Mouse (Mus musculus) liver, postnatal 0 days (tissue): ENCODE results near the gene Acbd3. TPM values are rescaled to one million over a fixed set of nuclear protein-coding genes. Genes with fewer than 3 reads are reported as not detected.

Source experiments
- ATAC-seq: fragments of 200-750 bp; cut with Nextera tagmentation; 2 replicates; pipeline ENCODE4 v1.8.0; 2017; ENCODE audit warnings: mild to moderate bottlenecking, moderate library complexity
- DNase-seq: peaks from one replicate; pipeline ENCODE4 v3.0.0-alpha.2; 2016
- H3K27ac ChIP-seq: fragments of 300-500 bp; sonication (generic); 2 replicates; pipeline ENCODE4 v1.5.1; 2014; ENCODE audit warnings: antibody characterized with exemption, moderate library complexity, mild to moderate bottlenecking, low read depth
- H3K27me3 ChIP-seq: fragments of 300-500 bp; sonication (generic); 2 replicates; pipeline ENCODE4 v1.6.1; 2014; ENCODE audit warnings: low read length, control low read depth, mixed read lengths; ENCODE audit not compliant: insufficient read depth
- H3K36me3 ChIP-seq: fragments of 300-500 bp; sonication (generic); replicated peaks from 2 replicates; pipeline ENCODE4 v1.6.1; 2014; ENCODE audit warnings: mild to moderate bottlenecking, control low read depth, low read length, moderate library complexity, mixed read lengths; ENCODE audit not compliant: insufficient read depth
- H3K4me1 ChIP-seq: fragments of 300-500 bp; sonication (generic); 2 replicates; pipeline ENCODE4 v1.6.1; 2014; ENCODE audit warnings: antibody characterized with exemption, mild to moderate bottlenecking, control low read depth; ENCODE audit not compliant: insufficient read depth
- H3K4me2 ChIP-seq: fragments of 300-500 bp; sonication (generic); 2 replicates; pipeline ENCODE4 v1.6.1; 2014; ENCODE audit warnings: low read depth, mild to moderate bottlenecking, low read length, moderate library complexity, mixed read lengths
- H3K4me3 ChIP-seq: fragments of 300-500 bp; sonication (generic); 2 replicates; pipeline ENCODE4 v1.5.1; 2014; ENCODE audit warnings: low read depth, low read length
- H3K9ac ChIP-seq: fragments of 300-500 bp; sonication (generic); replicated peaks from 2 replicates; pipeline ENCODE4 v1.6.1; 2014; ENCODE audit warnings: mild to moderate bottlenecking, moderate library complexity
- H3K9me3 ChIP-seq: fragments of 300-500 bp; sonication (generic); 2 replicates; pipeline ENCODE4 v1.6.1; 2016; ENCODE audit warnings: mild to moderate bottlenecking, control low read depth, low read length, mixed read lengths
- CTCF ChIP-seq: sonication (generic); IDR thresholded peaks from 2 replicates; pipeline ENCODE4 v1.5.1; 2016; ENCODE audit warnings: antibody characterized with exemption, low read depth
- EP300 ChIP-seq: IDR thresholded peaks from 2 replicates; pipeline ENCODE4 v1.6.1; 2016; ENCODE audit warnings: antibody characterized with exemption, low read depth, mild to moderate bottlenecking
- WGBS: fragments of 180-500 bp; shearing (Covaris S2); extraction: QIAGEN DNeasy Blood & Tissue Kit; methylation state at CpG from one replicate; pipeline ENCODE4 v1.1.7; 2014; ENCODE audit not compliant: insufficient replicate concordance; 5-methylcytosine and 5-hydroxymethylcytosine counted together
- polyA plus RNA-seq: library from polyadenylated mRNA; unstranded; fragments of >200 nt; fragmentation: Nextera tagmentation; extraction: Ambion mirVana; gene quantifications from 2 replicates; pipeline ENCODE4 v1.2.1, GENCODE M21; 2015

Gene Acbd3
- polyA plus RNA-seq, 1 experiment from 2014 or later, result 7.3 TPM

GRCm38 (mm10) chr1:180765393-180765792 is 39.5 kb downstream of the Acbd3 start:
- no peak for TF ChIP-seq EP300
- TF ChIP-seq CTCF, result no peak
- no peak overlapping the region for H3K4me3 ChIP-seq
- no peaks in the 10 kb centered on the region for H3K9me3 ChIP-seq
- no peak overlapping the region for H3K27ac ChIP-seq
- H3K27me3 ChIP-seq, result no peaks in the 10 kb centered on the region; the same call in 1 of the 2 replicates
- H3K9ac ChIP-seq, result no peak overlapping the region
- no peak overlapping the region for H3K4me2 ChIP-seq
- no peak for ATAC-seq
- WGBS, result 80% methylated on average over 5 of the region's 5 CpGs
- peak; percentile 10 for DNase-seq
- no peaks in the 10 kb centered on the region for H3K36me3 ChIP-seq
- H3K4me1 ChIP-seq, result peaks cover 28% of the 10 kb centered on the region

GRCm38 (mm10) chr1:180766557-180766956 is 40.7 kb downstream of the Acbd3 start:
- ATAC-seq (no peak), DNase-seq (no peak)
- TF ChIP-seq CTCF, result no peak
- TF ChIP-seq EP300, result no peak
- H3K4me3 ChIP-seq, result no peak overlapping the region
- WGBS, result 25% methylated on average over 5 of the region's 5 CpGs
- H3K9me3 ChIP-seq, result no peaks in the 10 kb centered on the region
- no peak overlapping the region for H3K9ac ChIP-seq
- peaks cover 32% of the 10 kb centered on the region for H3K4me1 ChIP-seq
- H3K4me2 ChIP-seq, result no peak overlapping the region
- H3K36me3 ChIP-seq, result no peaks in the 10 kb centered on the region
- peak overlapping the region; percentile 68 for H3K27ac ChIP-seq
- no peaks in the 10 kb centered on the region; the same call in 1 of the 2 replicates for H3K27me3 ChIP-seq

DNA sequence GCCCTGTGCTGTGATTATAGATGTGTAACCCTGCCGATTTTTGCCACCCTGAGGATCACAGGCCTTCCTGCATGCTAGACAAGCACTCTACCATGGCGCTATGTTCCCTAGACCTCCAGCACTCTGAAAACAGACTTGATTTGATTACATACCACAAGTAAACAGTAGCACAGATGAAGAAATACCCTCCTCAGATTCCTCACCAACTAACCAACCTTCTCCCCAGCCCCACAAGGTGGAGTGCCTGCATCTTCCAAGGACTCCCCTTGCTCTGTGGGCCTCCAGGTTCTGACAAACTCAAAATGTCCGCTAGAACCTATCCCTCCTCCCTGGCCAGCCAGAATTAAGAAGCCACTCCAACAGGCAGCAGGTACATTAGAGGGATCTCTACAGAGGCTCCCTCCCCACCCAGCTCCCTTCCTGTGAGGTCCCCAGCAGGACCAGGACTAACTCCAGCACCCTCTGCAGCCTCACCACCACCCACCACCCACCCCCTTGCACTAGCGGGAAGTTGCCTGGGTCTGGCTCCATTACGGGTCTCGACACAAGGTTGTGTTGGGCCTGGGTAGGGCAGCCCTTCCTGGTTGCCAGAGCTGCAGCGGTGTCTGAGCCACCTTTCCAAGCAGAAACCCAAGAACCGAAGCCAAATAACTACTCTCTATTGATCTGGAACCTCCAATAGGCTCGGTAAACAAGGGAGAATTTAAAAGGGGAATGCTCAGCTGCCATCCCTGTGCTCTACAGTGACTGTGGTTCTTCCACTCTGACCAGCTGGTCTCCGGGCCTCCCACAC is 41.9 kb downstream of the Acbd3 start:
- TF ChIP-seq EP300 (no peak), CTCF (no peak)
- peak; percentile 26 for ATAC-seq

DNA sequence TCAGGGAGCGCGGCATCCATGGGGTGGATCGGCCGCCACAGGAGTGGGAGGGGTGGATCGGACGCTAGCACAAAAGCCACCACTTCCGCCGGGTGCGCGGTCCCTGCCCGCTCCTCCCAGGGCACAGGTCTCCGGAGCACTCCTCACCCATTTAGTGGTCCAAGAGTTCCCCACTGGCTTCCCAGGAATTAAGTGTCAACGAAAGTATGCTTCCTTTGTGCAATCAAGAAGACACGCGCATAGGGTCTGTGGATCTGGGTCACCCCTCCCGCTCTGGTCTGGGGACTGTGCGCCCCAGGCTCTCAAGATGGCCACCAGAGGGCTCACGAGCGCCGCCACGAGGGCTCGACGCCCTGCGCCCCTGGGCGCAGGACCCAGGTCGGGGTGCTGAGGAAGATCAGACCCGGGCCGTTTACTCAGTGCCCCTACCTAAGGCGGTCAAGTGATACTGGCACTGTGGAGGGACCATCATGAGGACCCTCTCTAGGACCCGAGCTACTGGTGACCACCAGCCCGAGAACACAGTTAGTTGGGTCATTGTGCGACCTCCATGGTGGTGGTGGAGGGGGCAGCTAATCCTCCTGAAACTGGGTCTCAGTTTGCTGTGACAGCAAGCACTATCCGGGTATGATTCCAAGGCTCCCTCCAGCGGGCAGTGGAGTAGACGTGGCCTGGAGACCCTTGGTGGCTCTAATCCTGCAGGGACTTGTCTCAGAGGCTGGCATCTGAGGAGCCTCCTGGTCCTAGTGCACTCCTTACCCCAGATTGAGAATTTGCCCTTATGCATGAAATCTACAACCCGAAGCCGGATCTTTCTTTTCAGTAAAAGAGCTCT is 42.7 kb downstream of the Acbd3 start:
- peak; percentile 84 for DNase-seq
- 3% methylated on average over 37 of the region's 37 CpGs for WGBS
- Histone ChIP-seq H3K4me3 (peak overlapping the region; percentile 61), H3K9me3 (no peaks in the 10 kb centered on the region), H3K27me3 (no peaks in the 10 kb centered on the region; the same call in 1 of the 2 replicates), H3K9ac (peak overlapping the region; percentile 71), H3K36me3 (no peaks in the 10 kb centered on the region), H3K4me2 (peak overlapping the region; percentile 77), H3K27ac (peak overlapping the region; percentile 68), H3K4me1 (peaks cover 27% of the 10 kb centered on the region)
- ATAC-seq, result peak; percentile 88
- TF ChIP-seq EP300 (no peak), CTCF (peak; percentile 89)

More for the DNA sequence above, 41.9 kb downstream of the Acbd3 start:
- Histone ChIP-seq H3K4me2 (peak overlapping the region; percentile 77), H3K27ac (peak overlapping the region; percentile 68), H3K27me3 (no peaks in the 10 kb centered on the region; the same call in 1 of the 2 replicates), H3K36me3 (no peaks in the 10 kb centered on the region), H3K9me3 (no peaks in the 10 kb centered on the region), H3K4me1 (peaks cover 31% of the 10 kb centered on the region), H3K9ac (peak overlapping the region; percentile 71), H3K4me3 (peak overlapping the region; percentile 61)
- DNase-seq, result peak; percentile 38
- WGBS, result 13% methylated on average over 10 of the region's 10 CpGs

GRCm38 (mm10) chr1:180771306-180771705 is 45.5 kb downstream of the Acbd3 start:
- Histone ChIP-seq H3K4me3 (no peak overlapping the region), H3K27ac (peak overlapping the region; percentile 5; the same call in 1 of the 2 replicates), H3K9me3 (0 out of 2 replicates have a peak, but pooled peaks cover 2% of the 10 kb centered on the region), H3K4me1 (peaks cover 24% of the 10 kb centered on the region), H3K4me2 (no peak overlapping the region; the same call in 1 of the 2 replicates), H3K9ac (no peak overlapping the region), H3K36me3 (no peaks in the 10 kb centered on the region), H3K27me3 (no peaks in the 10 kb centered on the region; the same call in 1 of the 2 replicates)
- DNase-seq, result no peak
- no peak for TF ChIP-seq CTCF
- TF ChIP-seq EP300, result no peak
- WGBS, result 59% methylated on average over 5 of the region's 5 CpGs
- ATAC-seq, result no peak

DNA sequence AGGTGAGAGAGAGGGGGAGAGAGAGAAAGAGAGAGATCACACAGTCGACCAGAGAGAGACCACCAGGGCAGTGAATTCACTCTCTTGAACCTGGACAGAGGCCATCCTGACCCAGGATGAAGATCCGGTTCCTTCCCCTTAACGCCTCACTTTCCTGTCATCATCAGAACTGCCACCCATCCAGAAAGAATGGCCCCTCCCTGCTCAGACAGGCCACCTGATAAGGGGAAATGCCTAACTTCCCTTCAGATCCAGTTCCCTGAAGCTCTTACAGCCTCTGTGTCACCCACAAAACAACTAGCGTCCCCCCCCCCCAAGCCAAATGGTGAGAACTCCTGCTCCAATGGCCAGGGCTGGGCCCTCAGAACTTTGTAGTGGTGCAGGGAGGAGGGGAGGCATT is 45.9 kb downstream of the Acbd3 start:
- Histone ChIP-seq H3K9ac (no peak overlapping the region), H3K4me2 (0 out of 2 replicates have a peak overlapping the region, but pooled peaks have one; percentile 1), H3K27ac (peak overlapping the region; percentile 11; the same call in 1 of the 2 replicates), H3K36me3 (no peaks in the 10 kb centered on the region), H3K4me1 (peaks cover 27% of the 10 kb centered on the region), H3K9me3 (0 out of 2 replicates have a peak, but pooled peaks cover 2% of the 10 kb centered on the region), H3K4me3 (no peak overlapping the region), H3K27me3 (no peaks in the 10 kb centered on the region; the same call in 1 of the 2 replicates)
- no peak for ATAC-seq
- WGBS, result 31% methylated on average over 4 of the region's 4 CpGs
- no peak for DNase-seq
- TF ChIP-seq EP300, result no peak
- TF ChIP-seq CTCF, result no peak
